Mouse (Mus musculus): Measurements from ENCODE around the gene Atp8b5.

- TF ChIP-seq POLR2A (IDR thresholded peaks at IDR 0.05; ENCODE audit: low read depth, low read length) (no peak), CTCF (IDR thresholded peaks at IDR 0.05; ENCODE audit: extremely low read depth, insufficient read length, insufficient replicate concordance, low read depth, low read length) (no peak)
Measured at GRCm38 (mm10) chr4:43258556-43258955, 8.4 kb upstream of the Atp8b5 start.
